Mouse (Mus musculus): ENCODE results near the gene Flt3. TPM values are rescaled to one million over a fixed set of nuclear protein-coding genes. Genes with fewer than 3 reads are reported as not detected.
A peak's percentile ranks its signal among the peaks of the same experiment; 100 is the strongest.

Flt3 gene
- total and polyA plus RNA-seq, 3 experiments = 0.09 to 0.16 (median 0.13) TPM

DNA sequence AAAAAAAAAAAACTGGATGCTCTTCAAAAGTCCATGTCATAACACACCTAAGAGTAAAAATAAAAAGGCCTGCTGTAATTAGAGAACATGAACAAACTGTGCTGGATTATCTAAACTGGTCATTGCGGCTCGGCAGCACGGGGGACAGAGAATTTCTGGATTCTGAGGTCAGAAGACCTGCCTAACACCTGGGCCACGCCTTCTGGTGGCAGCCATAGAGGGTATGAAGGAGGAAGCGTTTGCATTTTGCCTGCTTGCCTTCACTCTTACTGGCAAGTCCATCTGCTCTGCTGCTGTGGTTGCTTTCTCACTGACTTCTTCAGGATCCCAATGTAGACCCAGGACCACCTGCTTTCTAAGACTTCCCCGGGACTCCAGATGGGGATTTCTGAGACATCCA lies 57.4 kb downstream of the Flt3 start:
- intact Hi-C loops (cut with DNase I) = no loop called here

DNA sequence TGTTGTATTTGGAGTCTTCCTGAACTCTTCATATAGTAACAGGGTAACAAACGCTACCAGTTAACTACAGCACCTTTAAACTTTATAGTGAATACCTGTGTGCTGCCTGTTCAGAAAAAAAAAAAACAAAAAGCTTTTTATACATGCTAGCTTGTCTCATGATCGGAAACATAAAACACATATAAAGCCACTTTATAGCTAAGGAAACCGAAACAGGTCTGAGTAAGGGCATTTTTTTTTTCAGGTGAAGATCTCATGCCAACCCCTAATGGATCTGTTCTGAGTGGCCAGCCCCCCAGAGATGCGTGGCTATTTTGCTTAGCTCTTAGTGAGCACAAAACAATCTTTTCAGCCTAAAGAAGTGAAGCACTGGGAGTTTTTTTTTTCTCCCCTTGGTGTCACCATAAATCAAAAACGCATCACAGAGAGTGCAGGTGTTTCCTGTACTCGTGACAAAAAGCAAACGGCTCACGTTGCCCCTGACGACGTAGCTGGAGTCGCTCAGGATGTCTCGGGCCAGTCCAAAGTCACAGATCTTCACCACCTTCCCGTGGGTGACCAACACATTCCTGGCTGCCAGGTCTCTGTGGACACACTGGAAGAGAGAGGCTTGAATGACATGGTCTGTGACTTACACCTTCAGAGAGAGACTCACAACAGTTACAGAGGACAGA lies 59.4 kb downstream of the Flt3 start:
- Histone ChIP-seq H3K4me1 (ENCODE audit: control insufficient read depth, insufficient read depth, low read length) (no peaks in the 10 kb centered on the region; the same call in 1 of the 2 replicates), H3K9ac (ENCODE audit: low read depth, low read length) (no peak overlapping the region), H3K27ac (no peak overlapping the region), H3K4me3 (no peak overlapping the region), H3K36me3 (ENCODE audit: control insufficient read depth, insufficient read depth, low read length) (no peaks in the 10 kb centered on the region), H3K79me2 (replicated peaks; ENCODE audit: control insufficient read depth, insufficient read depth, low read length) (no peaks in the 10 kb centered on the region), H3K27me3 (ENCODE audit: control insufficient read depth, insufficient read depth, low read length) (no peaks in the 10 kb centered on the region; the same call in 1 of the 2 replicates)
- no peak for TF ChIP-seq EP300 (IDR thresholded peaks at IDR 0.05; ENCODE audit: insufficient read depth, low read depth, low read length)
- TF ChIP-seq POLR2A (IDR thresholded peaks at IDR 0.05; ENCODE audit: insufficient read depth, low read depth, low read length) = no peak
- TF ChIP-seq CTCF (IDR thresholded peaks at IDR 0.05) = no peak
- no peak for DNase-seq
- intact Hi-C loops (cut with DNase I) = no loop called here
- 44% methylated on average over 13 of the region's 13 CpGs for WGBS

More for the DNA sequence above, 57.4 kb downstream of the Flt3 start:
- Histone ChIP-seq H3K4me3 (no peak overlapping the region), H3K36me3 (ENCODE audit: control insufficient read depth, insufficient read depth, low read length) (no peaks in the 10 kb centered on the region), H3K4me1 (ENCODE audit: control insufficient read depth, insufficient read depth, low read length) (no peaks in the 10 kb centered on the region; the same call in 1 of the 2 replicates), H3K79me2 (replicated peaks; ENCODE audit: control insufficient read depth, insufficient read depth, low read length) (no peaks in the 10 kb centered on the region), H3K27ac (no peak overlapping the region), H3K9ac (ENCODE audit: low read depth, low read length) (no peak overlapping the region), H3K27me3 (ENCODE audit: control insufficient read depth, insufficient read depth, low read length) (no peaks in the 10 kb centered on the region; the same call in 1 of the 2 replicates)
- DNase-seq = no peak
- WGBS = 85% methylated on average over 6 of the region's 6 CpGs
- TF ChIP-seq POLR2A (IDR thresholded peaks at IDR 0.05; ENCODE audit: insufficient read depth, low read depth, low read length) = no peak

DNA sequence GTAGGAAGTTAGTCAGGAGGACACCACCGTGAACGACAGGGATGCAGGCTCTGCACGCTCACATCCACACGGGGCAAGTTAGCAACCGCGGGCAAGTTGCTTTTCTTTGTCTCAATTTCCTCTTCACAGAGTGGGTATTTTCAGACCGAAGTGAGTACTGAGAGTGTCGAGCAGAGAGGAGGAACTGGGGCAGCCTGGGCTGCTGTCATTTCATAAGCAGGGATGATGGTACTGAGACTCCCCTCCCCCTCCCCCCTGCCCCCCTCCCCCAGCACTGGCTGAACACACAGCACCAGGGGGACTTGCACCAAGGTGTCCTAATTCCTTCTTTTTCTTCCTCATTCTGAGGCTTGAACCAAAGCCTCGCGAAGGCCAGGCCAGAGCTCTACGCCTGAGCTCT lies 60.7 kb downstream of the Flt3 start:
- TF ChIP-seq POLR2A (IDR thresholded peaks at IDR 0.05; ENCODE audit: insufficient read depth, low read depth, low read length) (no peak), CTCF (IDR thresholded peaks at IDR 0.05) (no peak), EP300 (IDR thresholded peaks at IDR 0.05; ENCODE audit: insufficient read depth, low read depth, low read length) (no peak)
- Histone ChIP-seq H3K36me3 (ENCODE audit: control insufficient read depth, insufficient read depth, low read length) (no peaks in the 10 kb centered on the region), H3K27me3 (ENCODE audit: control insufficient read depth, insufficient read depth, low read length) (no peaks in the 10 kb centered on the region; the same call in 1 of the 2 replicates), H3K27ac (no peak overlapping the region), H3K4me3 (no peak overlapping the region), H3K79me2 (replicated peaks; ENCODE audit: control insufficient read depth, insufficient read depth, low read length) (no peaks in the 10 kb centered on the region), H3K9ac (ENCODE audit: low read depth, low read length) (no peak overlapping the region), H3K4me1 (ENCODE audit: control insufficient read depth, insufficient read depth, low read length) (no peaks in the 10 kb centered on the region; the same call in 1 of the 2 replicates)
- no peak for DNase-seq
- intact Hi-C loops (cut with DNase I) = no loop called here
- 73% methylated on average over 11 of the region's 11 CpGs for WGBS

DNA sequence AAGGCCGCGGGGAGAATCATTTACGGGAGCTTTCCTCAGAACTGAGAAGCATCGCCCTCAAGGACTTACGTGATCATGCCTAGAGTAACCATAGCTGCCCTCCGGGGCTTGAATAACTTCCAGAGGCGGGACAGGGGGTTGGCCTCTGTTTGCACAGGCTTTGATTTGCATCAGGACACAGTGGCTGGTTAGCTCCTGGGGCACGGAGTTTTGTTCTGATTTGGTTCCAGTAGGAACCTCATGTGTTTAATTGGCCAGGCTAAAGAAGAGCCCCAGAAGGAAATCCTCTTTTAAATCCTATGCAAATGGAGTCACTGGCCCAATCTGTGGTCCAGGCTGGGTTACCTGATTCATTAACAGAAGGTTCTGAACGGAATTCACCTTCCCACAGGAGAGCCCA lies 61.3 kb downstream of the Flt3 start:
- H3K4me3 ChIP-seq = no peak overlapping the region
- intact Hi-C loops (cut with DNase I) = no loop called here
- H3K27me3 ChIP-seq (ENCODE audit: control insufficient read depth, insufficient read depth, low read length) = no peaks in the 10 kb centered on the region; the same call in 1 of the 2 replicates
- no peak for DNase-seq
- no peaks in the 10 kb centered on the region; the same call in 1 of the 2 replicates for H3K4me1 ChIP-seq (ENCODE audit: control insufficient read depth, insufficient read depth, low read length)
- WGBS = 76% methylated on average over 9 of the region's 9 CpGs
- TF ChIP-seq EP300 (IDR thresholded peaks at IDR 0.05; ENCODE audit: insufficient read depth, low read depth, low read length) = no peak
- no peak overlapping the region for H3K9ac ChIP-seq (ENCODE audit: low read depth, low read length)
- no peaks in the 10 kb centered on the region for H3K36me3 ChIP-seq (ENCODE audit: control insufficient read depth, insufficient read depth, low read length)
- no peak overlapping the region for H3K27ac ChIP-seq
- no peaks in the 10 kb centered on the region for H3K79me2 ChIP-seq (replicated peaks; ENCODE audit: control insufficient read depth, insufficient read depth, low read length)

DNA sequence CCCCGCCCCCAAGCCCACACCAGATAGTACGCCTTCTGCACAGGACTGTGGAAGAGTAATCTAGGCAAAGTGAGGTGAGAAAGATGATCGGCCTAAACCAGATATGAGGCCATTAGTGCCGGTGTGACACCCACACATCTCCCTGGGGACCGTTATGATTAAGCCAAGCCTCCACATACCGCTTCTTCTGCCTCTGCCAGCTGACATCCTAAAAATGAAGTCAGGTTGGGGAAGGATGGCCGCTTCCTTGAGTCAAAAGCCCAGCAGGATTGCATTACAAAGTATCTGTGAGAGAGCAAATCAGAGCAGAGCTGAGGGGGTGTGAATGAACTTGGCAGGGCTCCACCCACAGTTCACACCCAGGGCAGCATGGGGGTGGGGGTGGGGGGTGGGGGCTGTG lies 67.6 kb downstream of the Flt3 start:
- WGBS = 27% methylated on average over 7 of the region's 7 CpGs
- Histone ChIP-seq H3K4me1 (ENCODE audit: control insufficient read depth, insufficient read depth, low read length) (no peaks in the 10 kb centered on the region), H3K27ac (no peak overlapping the region), H3K79me2 (replicated peaks; ENCODE audit: control insufficient read depth, insufficient read depth, low read length) (no peaks in the 10 kb centered on the region), H3K4me3 (no peak overlapping the region), H3K27me3 (ENCODE audit: control insufficient read depth, insufficient read depth, low read length) (no peaks in the 10 kb centered on the region), H3K9ac (ENCODE audit: low read depth, low read length) (no peak overlapping the region), H3K36me3 (ENCODE audit: control insufficient read depth, insufficient read depth, low read length) (no peaks in the 10 kb centered on the region)
- TF ChIP-seq POLR2A (IDR thresholded peaks at IDR 0.05; ENCODE audit: insufficient read depth, low read depth, low read length) (no peak), CTCF (IDR thresholded peaks at IDR 0.05) (no peak), EP300 (IDR thresholded peaks at IDR 0.05; ENCODE audit: insufficient read depth, low read depth, low read length) (no peak)
- intact Hi-C loops (cut with DNase I) = no loop called here
- DNase-seq = no peak

DNA sequence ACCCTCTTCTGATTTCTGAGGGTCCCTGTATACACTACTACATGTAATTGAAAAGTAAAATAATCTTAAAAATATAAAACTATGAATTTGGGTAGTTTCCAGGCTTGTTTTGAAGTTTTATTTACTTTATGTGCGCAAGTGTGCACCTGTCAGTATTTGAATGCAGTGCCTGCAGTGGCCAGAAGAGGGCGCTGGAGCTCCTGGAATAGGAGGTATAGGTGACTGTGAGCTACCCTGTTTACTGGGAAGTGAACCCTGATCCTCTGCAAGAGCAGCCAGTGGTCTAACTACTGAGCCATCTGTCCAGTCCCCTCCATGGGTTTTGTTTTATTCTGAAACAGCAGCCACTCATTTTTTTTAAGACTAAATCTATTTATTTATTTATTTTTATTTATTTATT lies 68.7 kb downstream of the Flt3 start:
- Histone ChIP-seq H3K27ac (no peak overlapping the region), H3K27me3 (ENCODE audit: control insufficient read depth, insufficient read depth, low read length) (no peaks in the 10 kb centered on the region), H3K4me1 (ENCODE audit: control insufficient read depth, insufficient read depth, low read length) (no peaks in the 10 kb centered on the region), H3K79me2 (replicated peaks; ENCODE audit: control insufficient read depth, insufficient read depth, low read length) (no peaks in the 10 kb centered on the region), H3K36me3 (ENCODE audit: control insufficient read depth, insufficient read depth, low read length) (no peaks in the 10 kb centered on the region), H3K9ac (ENCODE audit: low read depth, low read length) (no peak overlapping the region), H3K4me3 (no peak overlapping the region)
- peak in 1 of 2 experiments; percentile 52 for DNase-seq
- intact Hi-C loops (cut with DNase I) = no loop called here
- WGBS = 40% methylated on average over 2 of the region's 2 CpGs
- no peak for TF ChIP-seq EP300 (IDR thresholded peaks at IDR 0.05; ENCODE audit: insufficient read depth, low read depth, low read length)
- peak; percentile 71 for TF ChIP-seq CTCF (IDR thresholded peaks at IDR 0.05)

Measured in heart, adult 2 months (tissue).